Mouse (Mus musculus): ENCODE results near the gene Grin2a. TPM values are rescaled to one million over a fixed set of nuclear protein-coding genes. Genes with fewer than 3 reads are reported as not detected.
A peak's percentile ranks its signal among the peaks of the same experiment; 100 is the strongest.

Grin2a gene
- polyA plus RNA-seq, 1 experiment from 2014 or later: 0.47 TPM

DNA sequence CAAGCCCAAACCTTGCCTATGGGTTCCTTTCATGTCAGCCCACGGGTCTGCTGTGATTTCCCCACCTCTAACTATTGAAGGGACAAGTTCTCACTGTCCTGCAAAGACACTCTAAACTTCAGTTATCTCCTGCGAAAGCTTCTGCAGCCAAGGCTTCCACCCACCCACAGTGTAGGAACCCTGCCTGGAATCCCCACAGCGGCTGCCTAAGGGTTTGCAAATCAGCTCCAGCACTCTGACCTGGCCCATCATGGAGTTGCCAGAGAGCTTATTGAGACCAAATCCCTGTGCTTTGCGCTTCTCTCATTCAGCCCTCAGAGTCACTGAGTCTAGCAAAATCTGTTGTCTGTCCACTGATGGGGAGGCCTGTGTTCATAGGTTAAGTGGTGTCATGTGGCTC is 130.3 kb downstream of the Grin2a start:
- no peak overlapping the region for H3K4me3 ChIP-seq (ENCODE audit: low read depth, low read length)
- ATAC-seq: no peak
- no peaks in the 10 kb centered on the region for H3K36me3 ChIP-seq (ENCODE audit: control insufficient read depth, insufficient read depth, low read length)
- no peak overlapping the region for H3K27ac ChIP-seq (ENCODE audit: low read depth, low read length)
- DNase-seq (ENCODE audit: low spot score): no peak
- H3K9me3 ChIP-seq (replicated peaks; ENCODE audit: control insufficient read depth, low read length): no peaks in the 10 kb centered on the region
- H3K27me3 ChIP-seq (replicated peaks; ENCODE audit: control insufficient read depth, insufficient read depth, low read length): no peaks in the 10 kb centered on the region
- no peaks in the 10 kb centered on the region for H3K4me1 ChIP-seq (ENCODE audit: control insufficient read depth, insufficient read depth, low read length)
- 82% methylated on average over 4 of the region's 4 CpGs for WGBS
- no peak overlapping the region for H3K9ac ChIP-seq (ENCODE audit: low read length)
- no peak overlapping the region for H3K4me2 ChIP-seq (ENCODE audit: low read length)

DNA sequence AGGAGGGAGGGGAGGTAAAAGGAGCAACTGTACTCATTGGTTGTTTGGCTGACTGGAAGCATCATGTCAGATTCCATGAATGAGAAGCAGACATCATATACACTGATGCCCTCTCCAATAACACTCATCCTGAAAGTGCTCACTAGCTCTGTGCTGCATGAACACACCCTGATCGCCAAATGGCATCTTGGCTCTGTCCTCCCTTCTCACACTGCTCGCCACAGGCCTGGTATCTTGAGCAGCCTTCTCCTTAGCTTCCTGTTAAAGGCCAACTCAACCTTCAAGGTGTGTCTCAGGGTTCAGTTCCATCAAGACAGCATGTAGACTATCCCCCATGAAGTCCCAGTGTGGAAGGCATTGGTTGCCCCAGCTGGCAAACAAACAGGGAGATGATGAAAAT is 137.6 kb downstream of the Grin2a start:
- WGBS: 82% methylated on average over 2 of the region's 2 CpGs
- H3K4me1 ChIP-seq (ENCODE audit: control insufficient read depth, insufficient read depth, low read length): no peaks in the 10 kb centered on the region
- H3K4me3 ChIP-seq (ENCODE audit: low read depth, low read length): no peak overlapping the region
- no peak overlapping the region for H3K9ac ChIP-seq (ENCODE audit: low read length)
- H3K4me2 ChIP-seq (ENCODE audit: low read length): no peak overlapping the region
- H3K27me3 ChIP-seq (replicated peaks; ENCODE audit: control insufficient read depth, insufficient read depth, low read length): no peaks in the 10 kb centered on the region
- no peaks in the 10 kb centered on the region for H3K9me3 ChIP-seq (replicated peaks; ENCODE audit: control insufficient read depth, low read length)
- no peaks in the 10 kb centered on the region for H3K36me3 ChIP-seq (ENCODE audit: control insufficient read depth, insufficient read depth, low read length)
- DNase-seq (ENCODE audit: low spot score): no peak
- no peak for ATAC-seq
- no peak overlapping the region for H3K27ac ChIP-seq (ENCODE audit: low read depth, low read length)

DNA sequence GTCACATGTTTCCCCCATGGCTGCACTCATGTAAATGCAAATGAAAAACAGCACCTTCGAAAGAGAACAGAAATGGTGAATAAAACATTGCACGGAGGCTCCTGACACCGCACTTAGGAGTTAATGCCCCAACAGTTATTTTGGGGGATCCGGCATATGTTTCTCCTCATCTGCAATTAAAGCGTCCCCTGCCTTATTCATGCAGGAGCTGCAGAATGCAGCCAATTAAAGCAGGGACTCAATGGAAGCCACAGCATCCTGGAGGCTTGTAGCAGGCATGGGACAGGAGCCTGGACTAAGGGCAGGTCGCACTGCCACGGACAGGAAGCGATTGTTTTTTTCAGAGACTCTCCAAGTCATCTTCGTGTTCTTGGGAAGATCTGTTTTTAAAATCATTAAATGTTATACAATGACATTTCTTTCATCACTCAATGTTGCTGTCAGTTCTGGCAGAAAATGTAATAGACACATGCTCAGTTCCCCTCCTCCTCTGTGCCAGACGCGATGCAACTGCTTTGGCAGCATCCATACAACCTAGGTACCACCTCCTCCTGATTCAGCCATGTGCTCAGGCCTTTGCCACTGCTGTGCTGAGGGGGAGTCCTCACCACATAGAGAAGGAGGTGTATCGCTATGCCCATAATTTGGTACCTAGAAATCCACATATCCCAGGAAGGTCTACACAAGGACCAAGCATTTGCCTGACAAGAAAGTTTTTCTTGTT is 143.9 kb downstream of the Grin2a start:
- WGBS: 67% methylated on average over 12 of the region's 12 CpGs
- no peak overlapping the region for H3K4me2 ChIP-seq (ENCODE audit: low read length)
- peak overlapping the region; percentile 44; the same call in 1 of the 2 replicates for H3K27ac ChIP-seq (ENCODE audit: low read depth, low read length)
- H3K4me1 ChIP-seq (ENCODE audit: control insufficient read depth, insufficient read depth, low read length): no peaks in the 10 kb centered on the region
- ATAC-seq (peak; percentile 86), DNase-seq (ENCODE audit: low spot score) (peak; percentile 68)
- H3K36me3 ChIP-seq (ENCODE audit: control insufficient read depth, insufficient read depth, low read length): no peaks in the 10 kb centered on the region
- no peak overlapping the region for H3K9ac ChIP-seq (ENCODE audit: low read length)
- no peaks in the 10 kb centered on the region for H3K27me3 ChIP-seq (replicated peaks; ENCODE audit: control insufficient read depth, insufficient read depth, low read length)
- H3K9me3 ChIP-seq (replicated peaks; ENCODE audit: control insufficient read depth, low read length): no peaks in the 10 kb centered on the region
- H3K4me3 ChIP-seq (ENCODE audit: low read depth, low read length): no peak overlapping the region

DNA sequence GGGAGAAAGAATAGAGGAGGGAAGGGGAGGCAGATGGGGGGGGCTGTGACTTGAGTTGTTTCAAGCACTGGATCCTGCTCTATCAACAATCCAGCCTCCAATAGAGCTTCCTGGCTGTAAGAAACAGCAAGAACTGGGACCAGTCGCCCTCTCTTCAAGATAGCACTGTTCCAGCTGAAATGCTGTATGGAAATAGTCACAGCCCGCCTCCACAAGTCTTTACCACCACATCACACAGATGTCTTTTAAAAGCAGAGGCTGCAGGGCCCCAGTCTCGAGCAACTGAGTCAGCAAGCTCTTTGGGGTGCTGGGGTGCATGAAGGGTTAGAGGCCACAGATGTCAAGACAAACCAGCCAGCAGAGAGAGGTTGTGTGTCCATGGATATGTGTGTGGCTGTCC is 153.9 kb downstream of the Grin2a start:
- no peak for ATAC-seq

DNA sequence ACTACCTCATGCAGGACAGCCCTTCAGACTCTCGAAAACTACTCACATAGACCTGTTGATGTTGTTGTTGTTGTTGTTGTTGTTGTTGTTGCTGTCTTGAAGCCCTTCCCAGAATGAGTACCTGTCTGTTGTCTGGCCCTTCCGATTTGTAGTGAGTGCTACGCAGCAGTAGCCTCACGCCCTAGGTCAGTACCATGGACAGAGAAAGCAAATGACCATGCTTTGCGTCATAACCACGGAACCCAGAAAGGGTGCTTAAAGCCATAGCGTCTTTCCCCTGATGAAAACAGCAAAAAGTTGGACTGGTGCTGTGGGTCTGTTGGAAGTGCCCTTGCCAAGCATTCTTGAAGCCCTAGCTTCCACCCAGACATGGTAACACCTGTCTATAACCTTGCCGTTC is 158.8 kb downstream of the Grin2a start:
- Histone ChIP-seq H3K36me3 (ENCODE audit: control insufficient read depth, insufficient read depth, low read length) (no peaks in the 10 kb centered on the region), H3K9me3 (replicated peaks; ENCODE audit: control insufficient read depth, low read length) (no peaks in the 10 kb centered on the region), H3K27me3 (replicated peaks; ENCODE audit: control insufficient read depth, insufficient read depth, low read length) (no peaks in the 10 kb centered on the region), H3K4me3 (ENCODE audit: low read depth, low read length) (no peak overlapping the region), H3K4me1 (ENCODE audit: control insufficient read depth, insufficient read depth, low read length) (no peaks in the 10 kb centered on the region), H3K4me2 (ENCODE audit: low read length) (no peak overlapping the region), H3K27ac (ENCODE audit: low read depth, low read length) (no peak overlapping the region), H3K9ac (ENCODE audit: low read length) (no peak overlapping the region)
- DNase-seq (ENCODE audit: low spot score): no peak
- no peak for ATAC-seq
- 36% methylated on average over 8 of the region's 8 CpGs for WGBS

More for the DNA sequence above, 153.9 kb downstream of the Grin2a start:
- H3K4me1 ChIP-seq (ENCODE audit: control insufficient read depth, insufficient read depth, low read length): no peaks in the 10 kb centered on the region
- H3K27me3 ChIP-seq (replicated peaks; ENCODE audit: control insufficient read depth, insufficient read depth, low read length): no peaks in the 10 kb centered on the region
- H3K36me3 ChIP-seq (ENCODE audit: control insufficient read depth, insufficient read depth, low read length): no peaks in the 10 kb centered on the region
- 62% methylated on average over 3 of the region's 3 CpGs for WGBS
- no peak overlapping the region for H3K27ac ChIP-seq (ENCODE audit: low read depth, low read length)
- H3K9me3 ChIP-seq (replicated peaks; ENCODE audit: control insufficient read depth, low read length): no peaks in the 10 kb centered on the region
- DNase-seq (ENCODE audit: low spot score): no peak
- no peak overlapping the region for H3K9ac ChIP-seq (ENCODE audit: low read length)
- H3K4me2 ChIP-seq (ENCODE audit: low read length): no peak overlapping the region
- H3K4me3 ChIP-seq (ENCODE audit: low read depth, low read length): no peak overlapping the region

DNA sequence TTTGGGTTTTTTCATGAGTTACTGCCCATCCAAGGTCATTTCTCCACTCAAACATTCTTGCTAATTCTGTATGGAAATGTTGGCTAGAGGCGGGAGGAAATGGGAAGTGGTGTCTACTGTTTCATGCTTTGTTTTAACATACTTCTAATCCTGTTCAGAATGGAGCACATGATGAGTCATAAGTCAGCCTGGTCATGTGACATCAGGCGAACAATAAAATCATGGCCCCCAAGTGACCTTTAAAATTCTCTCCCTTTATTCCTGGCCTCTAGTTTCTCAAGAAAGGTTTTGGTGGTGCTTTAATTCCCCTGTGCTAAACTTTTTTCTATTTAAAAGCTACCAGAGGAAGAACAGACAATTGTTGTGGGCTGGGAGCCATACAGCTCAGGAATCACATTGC is 161.1 kb downstream of the Grin2a start:
- Histone ChIP-seq H3K36me3 (ENCODE audit: control insufficient read depth, insufficient read depth, low read length) (no peaks in the 10 kb centered on the region), H3K9me3 (replicated peaks; ENCODE audit: control insufficient read depth, low read length) (no peaks in the 10 kb centered on the region), H3K27me3 (replicated peaks; ENCODE audit: control insufficient read depth, insufficient read depth, low read length) (no peaks in the 10 kb centered on the region), H3K4me2 (ENCODE audit: low read length) (no peak overlapping the region), H3K4me3 (ENCODE audit: low read depth, low read length) (no peak overlapping the region), H3K27ac (ENCODE audit: low read depth, low read length) (no peak overlapping the region), H3K4me1 (ENCODE audit: control insufficient read depth, insufficient read depth, low read length) (no peaks in the 10 kb centered on the region), H3K9ac (ENCODE audit: low read length) (no peak overlapping the region)
- ATAC-seq (no peak), DNase-seq (ENCODE audit: low spot score) (no peak)
- 90% methylated on average over 2 of the region's 2 CpGs for WGBS

DNA sequence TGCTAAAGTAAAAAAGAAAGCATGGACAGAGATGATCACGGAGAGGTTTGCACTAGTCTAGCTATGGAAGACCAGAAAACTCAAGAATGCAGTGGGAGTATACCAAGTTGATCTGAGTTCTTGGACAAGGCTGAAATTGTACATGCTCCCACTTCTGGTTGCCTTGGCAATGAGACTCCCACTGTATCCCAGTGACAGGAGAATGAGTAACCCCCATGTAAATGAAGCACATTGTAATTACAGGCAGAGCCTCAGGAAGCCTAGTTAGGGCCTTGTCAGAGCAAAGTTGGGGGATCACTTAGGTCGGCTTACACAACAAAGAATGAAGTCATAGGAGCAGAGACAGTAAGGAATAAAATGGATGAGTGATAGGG is 170.3 kb downstream of the Grin2a start:
- H3K27ac ChIP-seq (ENCODE audit: low read depth, low read length): no peak overlapping the region
- no peak overlapping the region for H3K4me3 ChIP-seq (ENCODE audit: low read depth, low read length)
- no peaks in the 10 kb centered on the region for H3K36me3 ChIP-seq (ENCODE audit: control insufficient read depth, insufficient read depth, low read length)
- DNase-seq (ENCODE audit: low spot score): no peak
- H3K4me2 ChIP-seq (ENCODE audit: low read length): no peak overlapping the region
- no peak overlapping the region for H3K9ac ChIP-seq (ENCODE audit: low read length)
- no peaks in the 10 kb centered on the region for H3K9me3 ChIP-seq (replicated peaks; ENCODE audit: control insufficient read depth, low read length)
- H3K4me1 ChIP-seq (ENCODE audit: control insufficient read depth, insufficient read depth, low read length): no peaks in the 10 kb centered on the region
- no peaks in the 10 kb centered on the region for H3K27me3 ChIP-seq (replicated peaks; ENCODE audit: control insufficient read depth, insufficient read depth, low read length)
- 70% methylated on average over 2 of the region's 2 CpGs for WGBS
- ATAC-seq: no peak

DNA sequence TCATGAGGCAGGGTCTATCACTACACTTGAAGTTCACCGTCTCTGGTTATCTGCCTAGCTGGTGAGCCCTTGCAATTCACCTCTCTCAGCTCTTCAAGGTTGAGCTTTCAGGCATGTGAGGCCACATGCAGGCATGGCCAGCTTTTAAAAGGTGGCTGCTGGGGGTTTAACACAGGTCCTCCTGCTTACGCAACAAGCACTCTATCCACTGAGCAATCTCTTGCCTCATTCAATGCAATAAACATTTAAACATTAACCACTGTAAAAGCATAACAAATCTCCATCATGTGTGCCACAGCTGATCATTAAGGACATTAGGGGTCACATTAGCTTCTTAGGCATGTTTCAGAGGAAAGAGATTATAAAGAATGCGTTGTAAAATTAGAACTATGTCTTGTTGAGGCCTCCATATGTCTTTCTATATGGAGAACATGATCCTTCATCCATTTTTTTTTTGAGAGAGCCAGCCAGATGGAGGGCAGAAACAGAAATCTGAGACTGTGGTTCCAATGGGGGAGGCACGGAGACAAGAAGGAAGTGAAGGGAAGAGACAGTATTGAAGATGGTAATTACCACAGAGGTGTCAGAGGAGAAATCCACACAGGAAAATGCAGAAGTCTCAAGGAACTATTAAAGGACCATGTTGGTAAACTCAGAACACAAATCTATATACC is 170.8 kb downstream of the Grin2a start:
- no peaks in the 10 kb centered on the region for H3K36me3 ChIP-seq (ENCODE audit: control insufficient read depth, insufficient read depth, low read length)
- WGBS: 92% methylated on average over 4 of the region's 4 CpGs
- DNase-seq (ENCODE audit: low spot score): no peak
- no peak overlapping the region for H3K4me3 ChIP-seq (ENCODE audit: low read depth, low read length)
- no peaks in the 10 kb centered on the region for H3K9me3 ChIP-seq (replicated peaks; ENCODE audit: control insufficient read depth, low read length)
- H3K9ac ChIP-seq (ENCODE audit: low read length): no peak overlapping the region
- H3K27me3 ChIP-seq (replicated peaks; ENCODE audit: control insufficient read depth, insufficient read depth, low read length): no peaks in the 10 kb centered on the region
- no peaks in the 10 kb centered on the region for H3K4me1 ChIP-seq (ENCODE audit: control insufficient read depth, insufficient read depth, low read length)
- no peak overlapping the region for H3K4me2 ChIP-seq (ENCODE audit: low read length)
- no peak for ATAC-seq
- H3K27ac ChIP-seq (ENCODE audit: low read depth, low read length): no peak overlapping the region

DNA sequence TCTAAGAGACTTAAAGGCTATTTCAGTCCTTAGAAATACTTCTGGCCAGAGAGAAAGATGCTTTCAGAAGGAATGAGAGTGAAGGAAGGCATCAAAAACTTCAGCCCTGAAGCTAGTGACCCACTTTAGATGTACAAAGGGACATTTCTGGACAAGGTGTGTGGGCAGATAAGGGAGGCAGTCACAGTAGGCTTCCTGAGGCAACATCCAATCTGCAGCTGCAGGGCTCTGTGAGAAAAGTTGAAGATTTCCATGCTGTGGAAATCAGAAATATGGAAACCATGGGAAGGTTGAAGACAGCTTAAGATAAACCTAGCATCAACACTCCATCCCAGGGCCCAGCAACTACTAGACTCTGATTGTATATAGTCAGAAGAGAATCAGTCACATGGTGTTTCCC is 171.7 kb downstream of the Grin2a start:
- Histone ChIP-seq H3K4me2 (ENCODE audit: low read length) (no peak overlapping the region), H3K9ac (ENCODE audit: low read length) (no peak overlapping the region), H3K27ac (ENCODE audit: low read depth, low read length) (no peak overlapping the region), H3K4me1 (ENCODE audit: control insufficient read depth, insufficient read depth, low read length) (no peaks in the 10 kb centered on the region), H3K4me3 (ENCODE audit: low read depth, low read length) (no peak overlapping the region), H3K27me3 (replicated peaks; ENCODE audit: control insufficient read depth, insufficient read depth, low read length) (no peaks in the 10 kb centered on the region), H3K9me3 (replicated peaks; ENCODE audit: control insufficient read depth, low read length) (no peaks in the 10 kb centered on the region), H3K36me3 (ENCODE audit: control insufficient read depth, insufficient read depth, low read length) (no peaks in the 10 kb centered on the region)
- no peak for DNase-seq (ENCODE audit: low spot score)
- ATAC-seq: no peak
